Mouse (Mus musculus) cerebellum, adult 11 months (tissue): ENCODE data around the gene Rnf144a.

Source experiments
- DNase-seq: peaks from one replicate; pipeline ENCODE4 v3.0.0; 2022

The Rnf144a gene

GRCm38 (mm10) chr12:26365531-26366315 is 49.3 kb downstream of the Rnf144a start:
- DNase-seq = no peak

- DNase-seq = peak; percentile 89
These were observed 50.2 kb downstream of the Rnf144a start for GRCm38 (mm10) chr12:26364822-26365221.

GRCm38 (mm10) chr12:26360946-26361523 is 54.0 kb downstream of the Rnf144a start:
- DNase-seq = no peak

- DNase-seq = no peak
These were observed 55.2 kb downstream of the Rnf144a start for GRCm38 (mm10) chr12:26359817-26360216.

GRCm38 (mm10) chr12:26359241-26359640 is 55.8 kb downstream of the Rnf144a start:
- no peak for DNase-seq

GRCm38 (mm10) chr12:26357246-26357645 is 57.8 kb downstream of the Rnf144a start:
- DNase-seq = no peak

GRCm38 (mm10) chr12:26356191-26356590 is 58.9 kb downstream of the Rnf144a start:
- no peak for DNase-seq

- no peak for DNase-seq
These were observed 63.7 kb downstream of the Rnf144a start for GRCm38 (mm10) chr12:26351321-26351720.

- no peak for DNase-seq
These were observed 70.6 kb downstream of the Rnf144a start for GRCm38 (mm10) chr12:26344408-26344807.

GRCm38 (mm10) chr12:26343131-26343530 is 71.9 kb downstream of the Rnf144a start:
- DNase-seq = no peak

- DNase-seq = no peak
These were observed 72.4 kb downstream of the Rnf144a start for GRCm38 (mm10) chr12:26342663-26343062.

GRCm38 (mm10) chr12:26342086-26342485 is 73.0 kb downstream of the Rnf144a start:
- DNase-seq = no peak

- no peak for DNase-seq
These were observed 74.4 kb downstream of the Rnf144a start for GRCm38 (mm10) chr12:26340621-26341020.

GRCm38 (mm10) chr12:26339886-26340285 is 75.2 kb downstream of the Rnf144a start:
- DNase-seq = no peak

- DNase-seq = no peak
These were observed 75.9 kb downstream of the Rnf144a start for GRCm38 (mm10) chr12:26339181-26339580.

GRCm38 (mm10) chr12:26333678-26334077 is 81.4 kb downstream of the Rnf144a start:
- DNase-seq = no peak

GRCm38 (mm10) chr12:26331048-26331447 is 84.0 kb downstream of the Rnf144a start:
- DNase-seq = no peak

GRCm38 (mm10) chr12:26329756-26330155 is 85.3 kb downstream of the Rnf144a start:
- DNase-seq = no peak

GRCm38 (mm10) chr12:26329031-26329675 is 85.9 kb downstream of the Rnf144a start:
- no peak for DNase-seq

- DNase-seq = no peak
These were observed 91.2 kb downstream of the Rnf144a start for GRCm38 (mm10) chr12:26323783-26324364.

GRCm38 (mm10) chr12:26316261-26316660 is 98.8 kb downstream of the Rnf144a start:
- no peak for DNase-seq

- DNase-seq = peak; percentile 16
These were observed 100.1 kb downstream of the Rnf144a start for GRCm38 (mm10) chr12:26314959-26315358.

- peak; percentile 50 for DNase-seq
These were observed 103.5 kb downstream of the Rnf144a start for GRCm38 (mm10) chr12:26311548-26311947.

GRCm38 (mm10) chr12:26310247-26310646 is 104.8 kb downstream of the Rnf144a start:
- no peak for DNase-seq
